Mouse (Mus musculus) ES-E14 (cell line): Measurements from ENCODE around the gene Gramd1b. TPM values are rescaled to one million over a fixed set of nuclear protein-coding genes. Genes with fewer than 3 reads are reported as not detected.

Source experiments
- DNase-seq: peaks from one replicate; pipeline ENCODE4 v3.0.0-alpha.2; 2013; ENCODE audit warnings: low read depth, low spot score
- H3K27ac ChIP-seq: 2 replicates; pipeline ENCODE4 v1.5.1; 2012; ENCODE audit warnings: low read depth, mild to moderate bottlenecking, low read length, moderate library complexity, mixed read lengths; ENCODE audit not compliant: poor library complexity, insufficient read depth, severe bottlenecking
- H3K36me3 ChIP-seq: 2 replicates; pipeline ENCODE4 v1.6.1; 2012; ENCODE audit warnings: mild to moderate bottlenecking, low read length, moderate library complexity, mixed read lengths; ENCODE audit not compliant: control insufficient read depth, poor library complexity, insufficient read depth, severe bottlenecking
- H3K4me1 ChIP-seq, 2 experiments: fragments of 150-350 bp in 1 of 2; sonication (generic) in 1 of 2; 2 replicates each; pipeline ENCODE4 v1.6.1; 2012; ENCODE audit warnings: low read length in 2 of 2, mild to moderate bottlenecking in 1 of 2, mixed read lengths in 1 of 2; ENCODE audit not compliant: control insufficient read depth in 2 of 2, insufficient read depth in 2 of 2, poor library complexity in 1 of 2
- H3K4me3 ChIP-seq, 2 experiments: fragments of 150-350 bp in 1 of 2; sonication (generic) in 1 of 2; 2 replicates each; pipeline ENCODE4 v1.5.1; 2012; ENCODE audit warnings: low read length in 2 of 2, low read depth in 1 of 2, mild to moderate bottlenecking in 1 of 2, mixed read lengths in 1 of 2; ENCODE audit not compliant: insufficient read depth in 1 of 2, poor library complexity in 1 of 2, severe bottlenecking in 1 of 2
- H3K9ac ChIP-seq: 2 replicates; pipeline ENCODE4 v1.6.1; 2012; ENCODE audit warnings: low read depth, mild to moderate bottlenecking, low read length, mixed read lengths; ENCODE audit not compliant: poor library complexity, insufficient read depth, severe bottlenecking
- H3K9me3 ChIP-seq: fragments of 150-350 bp; sonication (generic); 2 replicates; pipeline ENCODE4 v1.6.1; 2012; ENCODE audit warnings: low read depth, mild to moderate bottlenecking, low read length; ENCODE audit not compliant: control insufficient read depth, insufficient read depth
- CHD2 ChIP-seq: IDR thresholded peaks from 2 replicates; pipeline ENCODE4 v1.6.1; 2014; ENCODE audit warnings: mild to moderate bottlenecking, low read depth, low read length, inconsistent platforms
- HCFC1 ChIP-seq: IDR thresholded peaks from 2 replicates; pipeline ENCODE4 v1.6.1; 2012; ENCODE audit warnings: low read length, inconsistent platforms, borderline replicate concordance; ENCODE audit not compliant: insufficient read depth
- MAFK ChIP-seq: IDR thresholded peaks from 2 replicates; pipeline ENCODE4 v1.6.1; 2014; ENCODE audit warnings: mild to moderate bottlenecking, low read depth, low read length, inconsistent platforms; ENCODE audit not compliant: insufficient read depth
- ZC3H11A ChIP-seq: IDR thresholded peaks from 2 replicates; pipeline ENCODE4 v1.6.1; 2012; ENCODE audit warnings: low read depth, mild to moderate bottlenecking, inconsistent platforms, low read length, borderline replicate concordance
- ZNF384 ChIP-seq: IDR thresholded peaks from 2 replicates; pipeline ENCODE4 v1.6.1; 2012; ENCODE audit warnings: low read depth, low read length, inconsistent platforms
- in situ Hi-C, 2 experiments: fragments of 600-800 bp; cut with MboI; formaldehyde crosslinking; loops; one replicate each; pipeline ENCODE4 v1.15.1; 2025; ENCODE audit warnings: low sequenced_read_pairs in 2 of 2, inconsistent platforms in 1 of 2; ENCODE audit not compliant: unreplicated experiment in 2 of 2
- total RNA-seq: library from RNA; depleted of rRNA; stranded (reverse); fragments of 300-350 nt; gene quantifications from 2 replicates; pipeline ENCODE4 v1.2.3, GENCODE M21; 2012

Gramd1b gene
- total RNA-seq, 1 experiment: 24.1 TPM

- DNase-seq: no peak
- TF ChIP-seq ZC3H11A (no peak), MAFK (no peak), CHD2 (no peak), ZNF384 (no peak), HCFC1 (no peak)
- H3K27ac ChIP-seq: no peak overlapping the region
- no peak overlapping the region for H3K9ac ChIP-seq
- H3K4me3 ChIP-seq: no peak overlapping the region
- H3K36me3 ChIP-seq: peaks cover 24% of the 10 kb centered on the region
- no peaks in the 10 kb centered on the region for H3K9me3 ChIP-seq
- H3K4me1 ChIP-seq: peaks cover 0 to 5% of the 10 kb centered on the region in 2 experiments; a peak in 3 of 4 replicates
- in situ Hi-C loops: no loop called here
These were observed 230.9 kb downstream of the Gramd1b start for GRCm38 (mm10) chr9:40300018-40300989.

GRCm38 (mm10) chr9:40299323-40299722, 231.9 kb downstream of the Gramd1b start:
- H3K9me3 ChIP-seq: no peaks in the 10 kb centered on the region
- H3K4me3 ChIP-seq: no peak overlapping the region
- no peak for TF ChIP-seq HCFC1
- TF ChIP-seq MAFK: no peak
- TF ChIP-seq CHD2: no peak
- no peak for TF ChIP-seq ZC3H11A
- TF ChIP-seq ZNF384: no peak
- peaks cover 0 to 5% of the 10 kb centered on the region in 2 experiments; a peak in 3 of 4 replicates for H3K4me1 ChIP-seq
- DNase-seq: no peak
- H3K36me3 ChIP-seq: peaks cover 21% of the 10 kb centered on the region
- H3K9ac ChIP-seq: no peak overlapping the region
- in situ Hi-C loops: no loop called here
- no peak overlapping the region for H3K27ac ChIP-seq

GRCm38 (mm10) chr9:40297969-40298368, 233.2 kb downstream of the Gramd1b start:
- TF ChIP-seq ZNF384: no peak
- in situ Hi-C loops: no loop called here
- no peak overlapping the region for H3K9ac ChIP-seq
- no peak for DNase-seq
- H3K36me3 ChIP-seq: peaks cover 26% of the 10 kb centered on the region
- no peak overlapping the region for H3K4me3 ChIP-seq
- H3K27ac ChIP-seq: no peak overlapping the region
- peaks cover 0 to 5% of the 10 kb centered on the region in 2 experiments; a peak in 3 of 4 replicates for H3K4me1 ChIP-seq
- H3K9me3 ChIP-seq: no peaks in the 10 kb centered on the region

GRCm38 (mm10) chr9:40296251-40296650, 234.9 kb downstream of the Gramd1b start:
- Histone ChIP-seq H3K36me3 (peaks cover 23% of the 10 kb centered on the region), H3K27ac (no peak overlapping the region), H3K4me3 (no peak overlapping the region), H3K9me3 (no peaks in the 10 kb centered on the region), H3K4me1 (peaks cover 0 to 5% of the 10 kb centered on the region in 2 experiments; a peak in 3 of 4 replicates), H3K9ac (no peak overlapping the region)
- in situ Hi-C loops: no loop called here
- TF ChIP-seq ZNF384: no peak
- no peak for DNase-seq
